Mouse (Mus musculus): ENCODE data around the gene Ssbp2. TPM values are rescaled to one million over a fixed set of nuclear protein-coding genes. Genes with fewer than 3 reads are reported as not detected.

Ssbp2 gene
- 19.3 TPM for polyA plus RNA-seq (2014; fragmentation: Illumina TruSeq; extraction: RNeasy Lipid Tissue Mini Kit (QIAGEN cat#74804); ENCODE audit: insufficient read depth, low read depth, low replicate concordance)

GRCm38 (mm10) chr13:91459896-91460620, at the start of gene Ssbp2:
Ssbp2 (plus strand) TSS chr13:91460283.

GRCm38 (mm10) chr13:91741280-91742047, 281.4 kb downstream of the Ssbp2 start, which contains the start of gene Acot12:
Acot12 (plus strand) TSS chr13:91741512.

Other genes starting within 250 kb of the Ssbp2 start
- gene Atg10, start 236.3 kb upstream of the Ssbp2 start, polyA plus RNA-seq (2014; fragmentation: Illumina TruSeq; extraction: RNeasy Lipid Tissue Mini Kit (QIAGEN cat#74804); ENCODE audit: insufficient read depth, low read depth, low replicate concordance), result 10.9 TPM

Measured in lung, adult 10 weeks (tissue).